10 mouse cellular contexts compared by ENCODE assay signal in the genomic region with DNA sequence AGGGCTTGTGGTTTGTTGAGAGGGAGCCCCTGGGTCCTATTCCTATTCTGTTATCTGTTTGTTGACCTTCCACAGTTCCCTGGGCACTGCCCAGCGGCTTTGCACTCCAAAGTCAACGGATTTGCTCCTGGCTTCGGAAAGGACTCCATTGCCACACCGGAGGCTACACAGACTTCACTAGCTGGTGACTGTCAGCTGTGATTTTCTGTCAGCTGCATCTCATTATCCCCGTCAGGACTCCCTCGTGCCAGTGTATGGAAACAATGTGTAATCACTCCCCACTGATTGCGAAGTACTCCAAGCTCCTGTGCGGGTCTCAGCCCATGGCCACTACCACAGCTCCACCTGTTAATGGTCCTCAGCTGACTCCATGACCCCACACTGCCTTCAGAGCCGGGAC.
DNase-seq lines count a peak whose midpoint lies in the region; ATAC-seq lines count a peak whose summit lies in the region.
"Had no signal": no experiment of that assay in that cellular context is flagged by ENCODE, and none has a peak within 500 bp of the region (broad histone marks: within the 10 kb centered on the region; RNA-seq: fewer than 3 reads in every experiment).

No protein-coding gene starts in this region.

- no peak overlapping the region for H3K4me3 ChIP-seq in hindbrain, embryonic 10.5 days
- H3K4me3 ChIP-seq in hindbrain, embryonic 12.5 days, result no peak overlapping the region
- H3K4me3 ChIP-seq in embryonic facial prominence, embryonic 12.5 days, result no peak overlapping the region
- no peak overlapping the region for H3K4me3 ChIP-seq in lung, embryonic 16.5 days (ENCODE audit: low read length)
- H3K4me3 ChIP-seq: hindbrain, embryonic 13.5 days had no signal

- H3K4me2 ChIP-seq in hindbrain, embryonic 12.5 days (replicated peaks), result no peak overlapping the region
- 0 out of 2 replicates have a peak overlapping the region, but pooled peaks have one; percentile 2 for H3K4me2 ChIP-seq in embryonic facial prominence, embryonic 12.5 days (replicated peaks)
- no peak overlapping the region for H3K4me2 ChIP-seq in lung, embryonic 16.5 days (ENCODE audit: low read depth, low read length)
- H3K4me2 ChIP-seq: hindbrain, embryonic 13.5 days had no signal

- H3K9ac ChIP-seq in hindbrain, embryonic 12.5 days, result no peak overlapping the region
- no peak overlapping the region for H3K9ac ChIP-seq in embryonic facial prominence, embryonic 12.5 days
- no peak overlapping the region for H3K9ac ChIP-seq in lung, embryonic 16.5 days (ENCODE audit: low read length)
- H3K9ac ChIP-seq: hindbrain, embryonic 13.5 days had no signal

- no peaks in the 10 kb centered on the region for H3K9me3 ChIP-seq in hindbrain, embryonic 10.5 days
- no peaks in the 10 kb centered on the region for H3K9me3 ChIP-seq in hindbrain, embryonic 12.5 days (replicated peaks)
- H3K9me3 ChIP-seq in embryonic facial prominence, embryonic 12.5 days, result no peaks in the 10 kb centered on the region
- H3K9me3 ChIP-seq in lung, embryonic 16.5 days (ENCODE audit: control insufficient read depth, low read length), result no peaks in the 10 kb centered on the region
- H3K9me3 ChIP-seq: hindbrain, embryonic 13.5 days had no signal

- no peak overlapping the region for H3K27ac ChIP-seq in hindbrain, embryonic 10.5 days
- H3K27ac ChIP-seq in hindbrain, embryonic 12.5 days, result no peak overlapping the region
- no peak overlapping the region for H3K27ac ChIP-seq in embryonic facial prominence, embryonic 12.5 days
- H3K27ac ChIP-seq in lung, embryonic 16.5 days (ENCODE audit: low read length), result peak overlapping the region; percentile 18
- H3K27ac ChIP-seq: hindbrain, embryonic 13.5 days; stomach, postnatal 0 days had no signal

- no peaks in the 10 kb centered on the region for H3K27me3 ChIP-seq in hindbrain, embryonic 10.5 days (ENCODE audit: insufficient read depth, poor library complexity, severe bottlenecking)
- no peaks in the 10 kb centered on the region for H3K27me3 ChIP-seq in hindbrain, embryonic 12.5 days
- no peaks in the 10 kb centered on the region for H3K27me3 ChIP-seq in embryonic facial prominence, embryonic 12.5 days
- H3K27me3 ChIP-seq in lung, embryonic 16.5 days (ENCODE audit: control insufficient read depth, insufficient read depth, low read depth, low read length), result no peaks in the 10 kb centered on the region
- H3K27me3 ChIP-seq: hindbrain, embryonic 13.5 days had no signal

- peaks cover 6% of the 10 kb centered on the region; the same call in 1 of the 2 replicates for H3K4me1 ChIP-seq in hindbrain, embryonic 10.5 days (replicated peaks)
- peaks cover 4% of the 10 kb centered on the region; the same call in 1 of the 2 replicates for H3K4me1 ChIP-seq in hindbrain, embryonic 12.5 days
- H3K4me1 ChIP-seq in embryonic facial prominence, embryonic 12.5 days, result 0 out of 2 replicates have a peak, but pooled peaks cover 6% of the 10 kb centered on the region
- no peaks in the 10 kb centered on the region; the same call in 1 of the 2 replicates for H3K4me1 ChIP-seq in lung, embryonic 16.5 days (replicated peaks; ENCODE audit: control insufficient read depth, insufficient read depth, low read length)
- H3K4me1 ChIP-seq: hindbrain, embryonic 13.5 days had no signal

- WGBS in hindbrain, embryonic 10.5 days, result 55% methylated on average over 9 of the region's 9 CpGs
- 42% methylated on average over 9 of the region's 9 CpGs for WGBS in hindbrain, embryonic 12.5 days
- 22% methylated on average over 9 of the region's 9 CpGs for WGBS in embryonic facial prominence, embryonic 12.5 days
- 28% methylated on average over 9 of the region's 9 CpGs for WGBS in lung, embryonic 16.5 days

- no peaks in the 10 kb centered on the region for H3K36me3 ChIP-seq in hindbrain, embryonic 10.5 days
- H3K36me3 ChIP-seq in hindbrain, embryonic 12.5 days, result no peaks in the 10 kb centered on the region
- no peaks in the 10 kb centered on the region for H3K36me3 ChIP-seq in embryonic facial prominence, embryonic 12.5 days
- no peaks in the 10 kb centered on the region for H3K36me3 ChIP-seq in lung, embryonic 16.5 days (ENCODE audit: control insufficient read depth, insufficient read depth, low read length)
- H3K36me3 ChIP-seq: hindbrain, embryonic 13.5 days had no signal

- peak; percentile 8 for DNase-seq in hindbrain, embryonic 10.5 days (ENCODE audit: low spot score)
- DNase-seq in adipocyte (ENCODE audit: low spot score), result peak; percentile 35
- DNase-seq in gastrocnemius, postnatal 10 days, result no peak
- no peak for DNase-seq in adrenal gland, adult 18-20 months (ENCODE audit: low spot score in 2 of 2)
- DNase-seq: layer of hippocampus, postnatal 36 days had no signal

- ATAC-seq in hindbrain, embryonic 12.5 days (ENCODE audit: low FRiP score), result no peak
- no peak for ATAC-seq in embryonic facial prominence, embryonic 12.5 days (ENCODE audit: insufficient number of reproducible peaks, insufficient read depth, low FRiP score, low TSS enrichment)
- ATAC-seq in lung, embryonic 16.5 days (ENCODE audit: low read depth), result peak; percentile 90

Comparison
In these comparisons a context has a peak if more than half of its experiments do, and no peak if none do; other contexts are left out.
1. DNase-seq: peak in hindbrain, embryonic 10.5 days (single experiment) and adipocyte (single experiment); none in gastrocnemius, postnatal 10 days (single experiment) and adrenal gland, adult 18-20 months (0 of 2).